Mouse (Mus musculus): ENCODE data around the gene Gm10197. TPM values are rescaled to one million over a fixed set of nuclear protein-coding genes. Genes with fewer than 3 reads are reported as not detected.
A peak's percentile ranks its signal among the peaks of the same experiment; 100 is the strongest.

Gm10197 gene
- total RNA-seq, 4 experiments from 2014 or later, result not detected

- DNase-seq (ENCODE audit: low spot score in 2 of 2), result peak; percentile 61 to 82
Measured at GRCm38 (mm10) chr19:53359160-53360033, 12.2 kb downstream of the Gm10197 start.

DNA sequence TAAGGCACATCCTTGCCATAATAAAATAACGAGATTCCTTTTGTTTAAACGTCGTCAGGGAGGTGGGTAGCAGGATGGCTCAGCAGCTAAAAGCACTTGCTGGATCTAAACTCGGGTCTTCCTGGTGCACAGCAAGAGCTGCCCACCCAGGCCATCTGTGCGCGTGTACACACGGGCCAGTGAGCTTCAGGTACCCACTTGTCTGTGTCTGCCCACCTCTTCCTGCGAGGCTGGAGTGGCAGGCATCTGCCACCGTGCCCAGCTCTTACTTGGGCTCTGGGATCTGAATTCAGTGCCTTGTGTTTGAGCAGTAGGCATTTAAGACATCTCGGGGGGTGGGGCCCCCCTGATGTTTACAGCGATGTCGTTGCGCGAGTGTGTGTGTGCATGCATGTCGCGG lies 16.5 kb downstream of the Gm10197 start:
- no peak for DNase-seq (ENCODE audit: low spot score in 2 of 2)

DNA sequence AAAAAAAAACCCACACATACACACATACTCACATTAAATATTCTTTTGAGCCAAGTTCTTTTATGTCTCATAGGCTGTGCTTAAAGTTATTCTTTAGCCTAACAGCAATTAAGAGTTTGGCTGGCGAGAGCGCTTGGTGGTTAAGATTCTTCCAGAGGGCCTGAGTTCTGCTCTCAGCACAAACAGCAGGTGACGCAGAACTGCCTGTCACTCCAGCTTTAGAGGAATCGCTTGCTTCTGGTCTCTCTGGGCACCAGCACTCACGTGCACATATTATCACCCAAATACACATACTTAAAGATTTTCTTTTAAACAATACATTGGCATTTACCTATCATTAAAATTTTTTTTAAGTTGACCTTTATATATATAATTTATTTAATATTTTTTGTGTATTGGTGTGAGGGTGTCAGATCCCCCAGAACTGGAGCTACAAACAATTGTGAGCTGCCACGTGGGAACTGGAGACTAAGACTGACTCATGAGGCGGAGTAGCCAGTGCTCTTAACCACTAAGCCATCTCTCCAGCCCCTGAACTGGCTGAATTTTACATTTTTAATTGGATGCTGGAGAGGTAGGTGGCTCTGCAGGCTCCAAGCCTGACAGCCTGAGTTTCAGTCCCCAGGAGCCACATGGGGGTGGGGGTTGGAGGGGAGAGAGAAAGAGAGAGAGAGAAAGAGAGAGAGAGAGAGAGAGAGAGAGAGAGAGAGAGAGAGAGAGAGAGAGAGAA lies 17.1 kb downstream of the Gm10197 start:
- no peak for DNase-seq (ENCODE audit: low spot score in 2 of 2)

GRCm38 (mm10) chr19:53353864-53354263 lies 17.7 kb downstream of the Gm10197 start:
- DNase-seq (ENCODE audit: low spot score in 2 of 2), result no peak

- no peak for DNase-seq (ENCODE audit: low spot score in 2 of 2)
Measured at GRCm38 (mm10) chr19:53345766-53346165, 25.8 kb downstream of the Gm10197 start.

- no peak for DNase-seq (ENCODE audit: low spot score in 2 of 2)
Measured at GRCm38 (mm10) chr19:53344062-53344461, 27.5 kb downstream of the Gm10197 start.

- no peak for DNase-seq (ENCODE audit: low spot score in 2 of 2)
Measured at GRCm38 (mm10) chr19:53343174-53343881, 28.2 kb downstream of the Gm10197 start.

DNA sequence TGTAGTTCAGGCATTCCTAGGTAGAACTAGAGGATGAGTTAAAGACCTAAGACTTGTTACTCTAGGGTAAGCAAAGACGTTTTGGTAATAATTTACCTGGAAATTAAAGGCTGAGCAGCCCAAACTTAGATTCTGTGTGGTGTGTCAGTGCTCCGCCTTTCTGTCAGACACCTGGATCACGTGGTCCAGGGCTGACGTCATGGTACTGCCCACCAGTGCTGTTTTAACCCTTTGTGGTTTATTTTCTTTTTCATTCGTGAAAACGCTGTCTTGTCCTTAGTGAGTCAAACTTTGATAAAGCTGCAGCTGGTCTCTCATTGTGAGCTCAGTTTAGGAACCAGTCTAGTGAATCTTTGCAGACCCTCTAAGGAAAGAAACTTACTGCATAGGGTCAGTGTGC lies 31.1 kb downstream of the Gm10197 start:
- DNase-seq (ENCODE audit: low spot score in 2 of 2), result no peak

GRCm38 (mm10) chr19:53335241-53335640 lies 36.3 kb downstream of the Gm10197 start:
- DNase-seq (ENCODE audit: low spot score in 2 of 2), result no peak

- DNase-seq (ENCODE audit: low spot score in 2 of 2), result no peak
Measured at GRCm38 (mm10) chr19:53333730-53334129, 37.8 kb downstream of the Gm10197 start.

DNA sequence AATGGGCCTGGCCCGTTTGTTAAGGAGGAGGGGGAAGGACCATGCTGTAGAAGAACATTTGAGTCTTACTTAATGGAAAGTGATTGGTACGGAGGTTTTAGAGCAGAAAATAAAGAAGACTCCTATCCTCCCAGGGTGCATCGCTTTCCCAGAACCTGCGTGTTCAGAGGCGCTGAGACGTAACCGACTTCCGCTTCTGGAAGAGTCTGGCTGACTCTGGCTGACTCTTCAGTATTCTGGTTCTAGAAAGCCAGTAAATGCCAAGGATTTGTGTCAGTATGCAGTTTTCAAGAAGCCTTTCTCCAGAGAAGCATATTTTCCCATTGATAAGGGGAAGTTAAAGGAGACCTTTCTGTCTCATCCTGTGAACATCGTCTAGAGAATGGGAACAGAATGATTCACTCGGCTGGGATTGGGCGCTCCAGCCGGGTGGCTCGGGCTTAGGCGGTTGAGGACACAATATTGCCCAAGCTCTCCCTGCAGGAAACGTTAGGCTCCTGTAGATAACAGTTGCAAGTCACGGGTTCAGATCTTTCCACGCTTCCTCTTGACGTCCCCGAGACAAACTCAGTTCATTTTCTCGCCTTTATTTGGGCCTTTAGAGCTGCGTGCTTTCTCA lies 39.6 kb downstream of the Gm10197 start:
- DNase-seq (ENCODE audit: low spot score in 2 of 2), result no peak

- DNase-seq (ENCODE audit: low spot score in 2 of 2), result peak; percentile 66 to 72
Measured at GRCm38 (mm10) chr19:53329992-53330381, 41.6 kb downstream of the Gm10197 start.

DNA sequence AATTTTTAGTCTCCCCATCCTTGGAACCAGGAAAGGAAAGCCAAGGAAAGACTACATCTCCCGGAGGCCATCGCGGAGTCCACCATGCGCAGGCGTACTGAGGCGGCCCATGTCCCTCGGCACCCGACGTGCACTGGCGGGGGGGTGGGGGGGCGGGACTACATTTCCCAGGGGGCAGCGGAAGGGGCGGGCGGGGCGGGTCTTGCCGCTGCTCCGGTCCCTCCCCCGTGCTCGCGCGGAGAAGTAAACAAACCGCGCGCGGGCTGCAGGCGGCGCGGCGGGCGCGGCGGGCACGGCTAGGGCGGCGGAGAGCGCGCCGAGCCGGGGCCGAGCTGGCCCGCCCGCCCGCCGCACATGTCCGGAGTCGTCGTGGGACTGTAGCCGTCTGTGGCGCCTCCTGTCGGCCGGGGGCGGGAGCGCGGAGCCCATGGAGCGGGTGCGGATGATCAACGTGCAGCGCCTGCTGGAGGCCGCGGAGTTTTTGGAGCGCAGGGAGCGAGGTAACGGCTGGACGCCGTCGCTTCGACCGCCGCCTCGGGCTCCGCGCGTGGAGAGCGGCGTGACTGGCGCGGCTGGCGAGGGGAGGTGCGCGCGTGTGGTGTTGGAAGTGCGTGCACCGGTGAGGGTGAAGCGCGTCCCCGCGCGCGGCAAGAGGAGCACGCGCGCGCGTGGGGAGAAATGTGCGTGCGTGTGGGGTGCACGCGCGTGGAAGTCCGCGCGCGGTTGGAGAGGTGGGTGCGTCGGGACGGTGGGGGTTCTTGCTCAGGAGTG lies 42.2 kb downstream of the Gm10197 start:
- DNase-seq (ENCODE audit: low spot score in 2 of 2), result peak; percentile 87 to 90

GRCm38 (mm10) chr19:53328116-53328515 lies 43.5 kb downstream of the Gm10197 start:
- no peak for DNase-seq (ENCODE audit: low spot score in 2 of 2)

GRCm38 (mm10) chr19:53325578-53326295 lies 45.8 kb downstream of the Gm10197 start:
- peak; percentile 73 to 77 for DNase-seq (ENCODE audit: low spot score in 2 of 2)

- no peak for DNase-seq (ENCODE audit: low spot score in 2 of 2)
Measured at GRCm38 (mm10) chr19:53324866-53325265, 46.7 kb downstream of the Gm10197 start.

DNA sequence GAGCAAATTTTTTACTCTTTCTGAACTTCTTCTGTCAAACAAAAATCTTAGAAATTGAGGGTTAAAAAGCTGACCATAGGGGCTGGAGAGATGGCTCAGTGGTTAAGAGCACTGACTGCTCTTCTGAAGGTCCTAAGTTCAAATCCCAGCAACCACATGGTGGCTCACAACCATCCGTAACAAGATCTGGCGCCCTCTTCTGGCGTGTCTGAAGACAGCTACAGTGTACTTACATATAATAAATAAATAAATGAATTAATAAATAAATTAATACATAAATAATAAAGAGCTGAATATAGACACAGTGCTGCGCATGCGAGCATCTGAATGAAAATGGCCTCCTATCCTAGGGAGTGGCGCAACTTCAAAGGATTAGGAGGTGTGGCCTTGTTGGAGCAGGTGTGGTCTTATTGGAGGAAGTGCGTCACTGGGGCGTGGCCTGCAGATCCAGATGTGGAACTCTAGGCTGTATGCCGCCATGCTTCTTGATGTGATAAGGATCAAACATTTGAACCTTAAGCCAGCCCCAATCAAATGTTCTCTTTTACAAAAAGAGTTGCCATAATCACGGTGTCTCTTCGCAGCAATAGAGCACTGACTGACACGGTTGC lies 49.0 kb downstream of the Gm10197 start:
- DNase-seq (ENCODE audit: low spot score in 2 of 2), result no peak
